Mouse (Mus musculus) megakaryocyte progenitor cell, adult 5-6 weeks (primary cell): ENCODE data around the gene Dgcr8. TPM values are rescaled to one million over a fixed set of nuclear protein-coding genes. Genes with fewer than 3 reads are reported as not detected.

Experiments
- ATAC-seq: replicated peaks from 2 replicates; pipeline ENCODE4 v1.8.0; 2016; ENCODE audit warnings: mild to moderate bottlenecking, moderate TSS enrichment, inconsistent platforms; ENCODE audit not compliant: poor library complexity
- total RNA-seq, 2 experiments: library from RNA; stranded (forward) in 1 of 2; stranded (reverse) in 1 of 2; fragments of 157-497, 149-512 nt in 1 of 2; fragments of 200-1000 nt in 1 of 2; gene quantifications; 2 replicates each; pipeline versions ENCODE4 v1.2.3 to v1.2.4; 2015 to 2017

Gene Dgcr8
- total RNA-seq, 2 experiments from 2014 or later: 40.1 to 44.1 TPM

GRCm38 (mm10) chr16:18221543-18221898 lies 67.5 kb downstream of the Dgcr8 start:
- ATAC-seq: no peak

GRCm38 (mm10) chr16:18220856-18221542 lies 68.0 kb downstream of the Dgcr8 start:
- no peak for ATAC-seq

- peak; percentile 54 for ATAC-seq
These were observed 69.0 kb downstream of the Dgcr8 start for GRCm38 (mm10) chr16:18220001-18220400.

DNA sequence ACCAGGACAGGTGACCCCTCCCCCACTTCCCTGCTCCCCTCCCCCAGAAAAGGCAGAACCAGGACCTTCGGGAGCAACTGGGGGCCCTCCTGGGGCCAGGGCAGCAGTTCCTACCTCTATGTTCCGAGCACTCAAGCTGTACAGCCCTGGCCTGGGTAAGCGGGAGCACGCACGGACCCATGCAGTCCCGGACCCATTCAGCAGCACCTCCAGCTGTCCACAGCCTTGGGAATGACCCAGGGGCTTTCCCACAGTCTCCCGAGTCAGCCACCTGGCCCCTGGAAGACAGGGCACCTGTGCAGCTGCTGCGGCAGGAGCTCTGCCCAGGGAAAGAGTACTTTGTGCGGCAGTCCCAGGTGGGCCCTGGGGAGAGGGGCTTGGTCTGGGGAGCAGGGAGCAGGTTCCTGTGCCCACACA lies 70.5 kb downstream of the Dgcr8 start:
- no peak for ATAC-seq

DNA sequence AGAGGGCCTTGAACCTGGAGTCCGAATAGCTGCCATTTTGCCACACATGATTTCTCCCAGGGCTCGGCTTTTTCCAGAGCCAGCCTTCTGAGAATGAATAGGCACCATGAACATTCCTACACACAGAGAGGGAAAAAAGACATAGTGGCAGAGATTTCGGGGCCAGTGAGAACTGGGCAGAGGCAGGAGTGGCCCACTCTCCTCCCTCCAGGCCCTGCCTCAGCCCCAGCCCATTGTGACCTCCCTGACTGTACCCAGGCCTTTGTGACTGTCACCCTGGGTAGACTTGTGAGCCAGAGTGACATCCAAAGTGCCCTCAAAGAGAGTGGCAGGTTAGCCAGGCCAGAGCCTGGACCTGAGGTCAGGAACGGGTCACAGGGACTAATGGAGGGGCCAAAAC lies 71.5 kb downstream of the Dgcr8 start, which contains the start of gene Ccdc188:
Ccdc188 (plus strand) TSS at position 301 of the 400 bp plus-strand sequence.
- no peak for ATAC-seq

- no peak for ATAC-seq
These were observed 74.2 kb downstream of the Dgcr8 start for GRCm38 (mm10) chr16:18214858-18215257.

DNA sequence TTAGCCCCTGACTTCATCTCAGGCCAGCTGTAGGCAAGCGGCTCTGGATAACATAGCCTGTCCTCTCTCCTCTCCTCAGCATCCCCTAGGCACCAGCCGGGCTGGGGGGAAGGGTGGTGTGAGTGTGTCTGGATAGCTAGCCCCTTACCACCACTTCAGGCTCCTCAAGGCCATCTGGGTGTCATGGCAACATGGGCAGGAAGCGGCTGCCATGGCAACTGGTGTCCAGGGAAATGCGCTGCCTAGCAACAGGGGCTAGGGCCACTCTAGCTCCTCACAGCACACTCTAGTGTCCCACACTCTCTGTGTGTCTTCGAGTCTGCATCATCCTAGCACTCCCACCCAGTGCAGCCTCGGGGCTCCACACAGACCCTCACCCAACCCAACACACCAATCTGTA lies 75.4 kb downstream of the Dgcr8 start:
- no peak for ATAC-seq

- ATAC-seq: peak; percentile 78
These were observed 77.5 kb downstream of the Dgcr8 start for GRCm38 (mm10) chr16:18211417-18212171.

GRCm38 (mm10) chr16:18210701-18211416 lies 78.2 kb downstream of the Dgcr8 start:
- ATAC-seq: peak; percentile 88

Other genes with a start within 250 kb of the Dgcr8 start
- 30.8 and 33.9 TPM in 2 replicates for gene Dgcr6, start 236.4 kb downstream of the Dgcr8 start, total RNA-seq (2015)
- gene Dgcr6, start 236.4 kb downstream of the Dgcr8 start, total RNA-seq (2017): 18.2 and 23.7 TPM in 2 replicates
- gene Prodh, start 199.0 kb downstream of the Dgcr8 start, total RNA-seq (2015): 10.9 and 16.8 TPM in 2 replicates
- 60.3 and 64.2 TPM in 2 replicates for gene Prodh, start 199.0 kb downstream of the Dgcr8 start, total RNA-seq (2017)
- 6.0 and 8.3 TPM in 2 replicates for gene Rtn4r, start 161.6 kb downstream of the Dgcr8 start, total RNA-seq (2015)
- gene Rtn4r, start 161.6 kb downstream of the Dgcr8 start, total RNA-seq (2017): 2.2 and 2.3 TPM in 2 replicates
- not detected in 2 replicates for gene Ccdc188, start 71.4 kb downstream of the Dgcr8 start, total RNA-seq (2015)
- gene Ccdc188, start 71.4 kb downstream of the Dgcr8 start, total RNA-seq (2017): not detected in 2 replicates
- gene Zdhhc8, start 54.1 kb downstream of the Dgcr8 start, total RNA-seq (2015): 7.3 and 7.6 TPM in 2 replicates
- gene Zdhhc8, start 54.1 kb downstream of the Dgcr8 start, total RNA-seq (2017): 2.4 and 7.0 TPM in 2 replicates
- 95.7 and 111 TPM in 2 replicates for gene Trmt2a, start 40.6 kb downstream of the Dgcr8 start, total RNA-seq (2015)
- 86.1 and 95.9 TPM in 2 replicates for gene Trmt2a, start 40.6 kb downstream of the Dgcr8 start, total RNA-seq (2017)
- 621 and 642 TPM in 2 replicates for gene Ranbp1, start 40.5 kb downstream of the Dgcr8 start, total RNA-seq (2015)
- gene Ranbp1, start 40.5 kb downstream of the Dgcr8 start, total RNA-seq (2017): 523 and 557 TPM in 2 replicates
- 0.44 TPM in 1 of 2 replicates, not detected in the other for gene Gm49776, start 30.9 kb downstream of the Dgcr8 start, total RNA-seq (2015)
- gene Gm49776, start 30.9 kb downstream of the Dgcr8 start, total RNA-seq (2017): 0.62 TPM in 1 of 2 replicates, not detected in the other
- 20.5 and 21.7 TPM in 2 replicates for gene Tango2, start 58.9 kb upstream of the Dgcr8 start, total RNA-seq (2015)
- 7.6 and 8.6 TPM in 2 replicates for gene Tango2, start 58.9 kb upstream of the Dgcr8 start, total RNA-seq (2017)
- 0.20 and 1.2 TPM in 2 replicates for gene Arvcf, start 58.9 kb upstream of the Dgcr8 start, total RNA-seq (2015)
- gene Arvcf, start 58.9 kb upstream of the Dgcr8 start, total RNA-seq (2017): 0.83 and 7.9 TPM in 2 replicates
- 14.3 and 23.0 TPM in 2 replicates for gene Txnrd2, start 137.1 kb upstream of the Dgcr8 start, total RNA-seq (2015)
- 12.5 and 20.6 TPM in 2 replicates for gene Txnrd2, start 137.1 kb upstream of the Dgcr8 start, total RNA-seq (2017)
- 42.8 and 55.1 TPM in 2 replicates for gene Comt, start 137.6 kb upstream of the Dgcr8 start, total RNA-seq (2015)
- 42.3 and 47.1 TPM in 2 replicates for gene Comt, start 137.6 kb upstream of the Dgcr8 start, total RNA-seq (2017)
- 6.4 and 7.3 TPM in 2 replicates for gene Gnb1l, start 209.5 kb upstream of the Dgcr8 start, total RNA-seq (2015)
- gene Gnb1l, start 209.5 kb upstream of the Dgcr8 start, total RNA-seq (2017): 2.4 and 8.8 TPM in 2 replicates
- gene Rtl10, start 209.7 kb upstream of the Dgcr8 start, total RNA-seq (2015): 5.8 and 8.1 TPM in 2 replicates
- 2.6 and 4.1 TPM in 2 replicates for gene Rtl10, start 209.7 kb upstream of the Dgcr8 start, total RNA-seq (2017)